Mouse (Mus musculus): ENCODE measurements around the gene Zfp809.

Gene Zfp809

DNA sequence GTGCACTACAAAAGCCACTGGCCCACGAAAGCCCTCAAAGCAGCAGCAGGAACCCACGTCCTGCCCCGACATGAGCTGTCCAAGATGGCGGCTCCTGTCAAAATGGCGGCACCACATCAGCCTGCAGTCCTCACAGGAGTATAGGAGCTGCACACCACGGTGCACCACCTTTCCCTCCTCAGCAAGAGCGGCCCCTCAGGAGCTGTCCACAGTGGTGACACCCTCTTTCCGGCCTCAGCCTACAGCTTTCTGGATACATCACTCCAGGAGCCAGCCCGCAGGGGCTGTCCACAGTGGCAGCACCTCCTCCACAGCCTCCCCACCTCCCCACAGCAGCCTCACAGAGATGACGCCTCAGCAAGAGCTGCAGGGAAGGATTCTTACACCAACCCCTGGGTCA, 37.1 kb downstream of the Zfp809 start:
- DNase-seq (ENCODE audit: low spot score), result no peak

DNA sequence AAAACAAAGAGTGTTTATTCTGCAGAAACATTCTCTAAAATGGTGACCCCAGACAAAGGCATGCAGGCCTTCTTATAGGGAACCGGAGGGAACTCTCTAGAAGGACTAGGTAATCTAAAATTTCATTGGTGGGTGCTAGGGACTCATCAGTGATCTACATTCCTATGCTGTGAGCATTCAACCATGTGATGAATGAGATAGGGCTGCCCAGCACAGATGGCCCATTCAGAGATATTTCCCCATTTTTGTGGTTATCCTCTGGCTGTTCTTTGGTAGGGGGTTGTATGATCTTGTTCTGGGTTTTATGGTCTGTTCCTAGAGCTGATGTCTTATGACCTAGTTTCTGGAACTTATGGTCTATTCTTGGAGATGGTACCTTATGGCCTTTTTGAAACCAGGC, 43.4 kb downstream of the Zfp809 start:
- no peak for DNase-seq (ENCODE audit: low spot score)

DNA sequence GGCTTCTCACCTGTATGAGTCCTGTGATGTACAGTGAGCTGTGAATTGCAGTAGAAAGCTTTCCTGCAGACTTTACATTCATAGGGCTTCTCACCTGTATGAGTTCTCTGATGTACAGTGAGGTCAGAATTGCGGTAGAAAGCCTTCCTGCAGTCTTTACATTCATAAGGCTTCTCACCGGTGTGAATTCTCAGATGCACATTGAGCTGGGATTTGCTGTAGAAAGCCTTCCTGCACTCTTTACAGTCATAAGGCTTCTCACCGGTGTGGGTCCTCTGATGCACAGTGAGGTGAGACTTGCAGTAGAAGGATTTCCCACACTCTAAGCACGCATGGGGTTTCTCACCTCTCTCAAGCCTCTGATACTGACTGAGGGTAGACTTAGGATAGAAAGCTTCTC, 53.2 kb downstream of the Zfp809 start:
- no peak for DNase-seq (ENCODE audit: low spot score)

Data from ovary, adult 18-20 months (tissue).